Mouse (Mus musculus) forebrain, postnatal 0 days (tissue): ENCODE data around the gene Zfp174. TPM values are rescaled to one million over a fixed set of nuclear protein-coding genes. Genes with fewer than 3 reads are reported as not detected.
"Not testable (repeated sequence)": the region's sequence is repeated elsewhere in the genome, so short reads cannot be mapped to it uniquely, and the experiment has no call there.

ENCODE experiments used
- ATAC-seq: fragments of 200-750 bp; cut with Nextera tagmentation; 2 replicates; pipeline ENCODE4 v1.8.0; 2017; ENCODE audit warnings: mild to moderate bottlenecking, moderate library complexity
- DNase-seq: peaks from one replicate; pipeline ENCODE4 v3.0.0-alpha.2; 2015
- H3K27ac ChIP-seq: fragments of 300-500 bp; sonication (generic); 2 replicates; pipeline ENCODE4 v1.5.1; 2014; ENCODE audit warnings: low read depth, mild to moderate bottlenecking, antibody characterized with exemption, low read length, moderate library complexity, mixed read lengths
- H3K27me3 ChIP-seq: fragments of 300-500 bp; sonication (generic); 2 replicates; pipeline ENCODE4 v1.6.1; 2014; ENCODE audit warnings: mild to moderate bottlenecking, low read length, mixed read lengths; ENCODE audit not compliant: insufficient read depth
- H3K36me3 ChIP-seq: fragments of 300-500 bp; sonication (generic); 2 replicates; pipeline ENCODE4 v1.6.1; 2014; ENCODE audit warnings: mild to moderate bottlenecking, moderate library complexity; ENCODE audit not compliant: insufficient read depth
- H3K4me1 ChIP-seq: fragments of 300-500 bp; sonication (generic); 2 replicates; pipeline ENCODE4 v1.6.1; 2014; ENCODE audit warnings: antibody characterized with exemption; ENCODE audit not compliant: insufficient read depth
- H3K4me2 ChIP-seq: fragments of 300-500 bp; sonication (generic); 2 replicates; pipeline ENCODE4 v1.6.1; 2014; ENCODE audit warnings: low read depth, mild to moderate bottlenecking, moderate library complexity
- H3K4me3 ChIP-seq: fragments of 300-500 bp; sonication (generic); 2 replicates; pipeline ENCODE4 v1.5.1; 2014; ENCODE audit warnings: low read depth, low read length, mixed read lengths
- H3K9ac ChIP-seq: fragments of 300-500 bp; sonication (generic); 2 replicates; pipeline ENCODE4 v1.6.1; 2014; ENCODE audit warnings: mild to moderate bottlenecking
- H3K9me3 ChIP-seq: fragments of 300-500 bp; sonication (generic); 2 replicates; pipeline ENCODE4 v1.6.1; 2016; ENCODE audit warnings: low read length
- CTCF ChIP-seq: sonication (generic); IDR thresholded peaks from 2 replicates; pipeline ENCODE4 v1.5.1; 2016; ENCODE audit warnings: antibody characterized with exemption, control low read depth, low read depth
- WGBS: fragments of 180-500 bp; shearing (Covaris S2); extraction: QIAGEN DNeasy Blood & Tissue Kit; methylation state at CpG from one replicate; pipeline ENCODE4 v1.1.7; 2014; 5-methylcytosine and 5-hydroxymethylcytosine counted together
- polyA plus RNA-seq: library from polyadenylated mRNA; unstranded; fragments of >200 nt; fragmentation: Nextera tagmentation; extraction: Ambion mirVana; gene quantifications from 2 replicates; pipeline ENCODE4 v1.2.1, GENCODE M21; 2015
- total RNA-seq: library from RNA; depleted of rRNA; stranded (reverse); fragments of >200 nt; gene quantifications from 2 replicates; pipeline ENCODE4 v1.2.3, GENCODE M21; 2014

Gene Zfp174
- total and polyA plus RNA-seq, 2 experiments from 2014 or later: 1.9 to 3.9 TPM

- DNase-seq: no peak
- WGBS: 88% methylated on average over 2 of the region's 2 CpGs
- Histone ChIP-seq H3K36me3 (no peaks in the 10 kb centered on the region), H3K9ac (no peak overlapping the region), H3K4me3 (no peak overlapping the region), H3K27ac (no peak overlapping the region), H3K27me3 (no peaks in the 10 kb centered on the region), H3K4me1 (no peaks in the 10 kb centered on the region), H3K9me3 (no peaks in the 10 kb centered on the region), H3K4me2 (no peak overlapping the region)
- TF ChIP-seq CTCF: no peak
- ATAC-seq: no peak
Observed at GRCm38 (mm10) chr16:3835461-3835860, 11.6 kb upstream of the Zfp174 start.

GRCm38 (mm10) chr16:3839157-3839885 is 7.7 kb upstream of the Zfp174 start:
- Histone ChIP-seq H3K4me3 (no peak overlapping the region), H3K9me3 (no peaks in the 10 kb centered on the region), H3K4me2 (no peak overlapping the region), H3K27me3 (no peaks in the 10 kb centered on the region), H3K27ac (no peak overlapping the region), H3K9ac (no peak overlapping the region), H3K36me3 (no peaks in the 10 kb centered on the region), H3K4me1 (no peaks in the 10 kb centered on the region)
- peak; percentile 59 for TF ChIP-seq CTCF
- DNase-seq: peak; percentile 21
- 65% methylated on average over 17 of the region's 17 CpGs for WGBS
- no peak; the same call in 1 of the 2 replicates for ATAC-seq

- H3K4me2 ChIP-seq: no peak overlapping the region
- WGBS: 34% methylated on average over 4 of the region's 4 CpGs
- H3K9me3 ChIP-seq: no peaks in the 10 kb centered on the region
- H3K9ac ChIP-seq: no peak overlapping the region
- H3K4me3 ChIP-seq: no peak overlapping the region
- no peak for DNase-seq
- peaks cover 4% of the 10 kb centered on the region for H3K4me1 ChIP-seq
- no peak for TF ChIP-seq CTCF
- H3K27ac ChIP-seq: no peak overlapping the region
- H3K36me3 ChIP-seq: no peaks in the 10 kb centered on the region
- no peaks in the 10 kb centered on the region for H3K27me3 ChIP-seq
- no peak for ATAC-seq
Observed at GRCm38 (mm10) chr16:3842989-3843388, 4.1 kb upstream of the Zfp174 start.

GRCm38 (mm10) chr16:3843796-3844195 is 3.3 kb upstream of the Zfp174 start:
- ATAC-seq (no peak), DNase-seq (no peak)
- WGBS: 68% methylated on average over 1 of the region's 1 CpGs
- peaks cover 4% of the 10 kb centered on the region for H3K4me1 ChIP-seq
- no peaks in the 10 kb centered on the region for H3K27me3 ChIP-seq
- H3K9me3 ChIP-seq: no peaks in the 10 kb centered on the region
- no peak overlapping the region for H3K27ac ChIP-seq
- no peak for TF ChIP-seq CTCF
- no peak overlapping the region for H3K4me3 ChIP-seq
- H3K4me2 ChIP-seq: no peak overlapping the region
- no peaks in the 10 kb centered on the region for H3K36me3 ChIP-seq
- no peak overlapping the region for H3K9ac ChIP-seq

- Histone ChIP-seq H3K9ac (peak overlapping the region; percentile 64), H3K36me3 (no peaks in the 10 kb centered on the region), H3K4me1 (peaks cover 8% of the 10 kb centered on the region), H3K4me2 (peak overlapping the region; percentile 71), H3K27me3 (no peaks in the 10 kb centered on the region), H3K27ac (no peak overlapping the region), H3K4me3 (peak overlapping the region; percentile 54), H3K9me3 (no peaks in the 10 kb centered on the region)
- DNase-seq: no peak
- WGBS: 64% methylated on average over 4 of the region's 4 CpGs
- no peak for ATAC-seq
- no peak for TF ChIP-seq CTCF
Observed at GRCm38 (mm10) chr16:3847871-3848270, 803 bp downstream of the Zfp174 start.

- no peaks in the 10 kb centered on the region for H3K9me3 ChIP-seq
- ATAC-seq (no peak), DNase-seq (no peak)
- no peak overlapping the region for H3K27ac ChIP-seq
- 83% methylated on average over 3 of the region's 3 CpGs for WGBS
- H3K4me2 ChIP-seq: no peak overlapping the region
- H3K4me1 ChIP-seq: peaks cover 8% of the 10 kb centered on the region
- no peaks in the 10 kb centered on the region for H3K27me3 ChIP-seq
- no peak overlapping the region for H3K9ac ChIP-seq
- H3K36me3 ChIP-seq: no peaks in the 10 kb centered on the region
- 0 out of 2 replicates have a peak, but pooled peaks have one; percentile 8 for TF ChIP-seq CTCF
- no peak overlapping the region for H3K4me3 ChIP-seq
Observed at GRCm38 (mm10) chr16:3848416-3848815, 1.3 kb downstream of the Zfp174 start.

- H3K4me1 ChIP-seq, H3K9ac ChIP-seq, H3K9me3 ChIP-seq, ATAC-seq, H3K27ac ChIP-seq, H3K4me2 ChIP-seq, DNase-seq, H3K27me3 ChIP-seq, H3K4me3 ChIP-seq: not testable (repeated sequence)
- 91% methylated on average over 13 of the region's 13 CpGs for WGBS
- peaks cover 14% of the 10 kb centered on the region; the same call in 1 of the 2 replicates for H3K36me3 ChIP-seq
Observed at GRCm38 (mm10) chr16:3851301-3851700, 4.2 kb downstream of the Zfp174 start.
